Mouse (Mus musculus): Measurements from ENCODE around the gene Stxbp1.

DNA sequence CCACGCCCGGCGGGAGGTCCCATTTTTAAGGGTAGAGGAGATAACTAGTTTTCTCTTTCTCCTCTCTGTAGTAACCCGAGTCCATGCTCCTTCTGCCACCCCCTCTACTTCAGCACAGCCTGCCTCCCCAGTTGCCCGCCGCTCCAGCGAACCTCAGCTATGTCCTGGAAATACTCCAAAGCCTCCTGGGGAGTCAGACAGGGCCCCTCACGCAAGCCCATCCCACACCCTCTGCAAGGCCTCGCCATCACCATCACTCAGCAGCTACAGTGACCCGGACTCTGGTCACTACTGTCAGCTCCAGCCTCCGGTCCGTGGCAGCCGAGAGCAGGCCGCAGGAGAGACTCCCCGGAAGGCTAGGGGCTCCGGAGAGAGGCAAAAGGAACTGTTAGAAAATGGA lies 98.0 kb downstream of the Stxbp1 start:
- TF ChIP-seq CTCF (IDR thresholded peaks at IDR 0.05) (no peak), EP300 (IDR thresholded peaks at IDR 0.05) (no peak)
